Mouse (Mus musculus): ENCODE results near the gene Arl11. TPM values are rescaled to one million over a fixed set of nuclear protein-coding genes. Genes with fewer than 3 reads are reported as not detected.
"Not testable (repeated sequence)": the region's sequence is repeated elsewhere in the genome, so short reads cannot be mapped to it uniquely, and the experiment has no call there.

Arl11 gene
- polyA plus RNA-seq, 1 experiment from 2014 or later: 0.48 TPM

- no peak for ATAC-seq (replicated peaks)
- Histone ChIP-seq H3K9ac (no peak overlapping the region), H3K9me3 (no peaks in the 10 kb centered on the region), H3K27ac (no peak overlapping the region), H3K36me3 (replicated peaks) (no peaks in the 10 kb centered on the region), H3K4me2 (no peak overlapping the region), H3K27me3 (replicated peaks) (no peaks in the 10 kb centered on the region), H3K4me1 (no peaks in the 10 kb centered on the region), H3K4me3 (no peak overlapping the region)
- WGBS: 80% methylated on average over 4 of the region's 4 CpGs
Measured at GRCm38 (mm10) chr14:61303969-61304609, 5.5 kb upstream of the Arl11 start.

- Histone ChIP-seq H3K27ac (no peak overlapping the region), H3K27me3 (replicated peaks) (no peaks in the 10 kb centered on the region), H3K9me3 (no peaks in the 10 kb centered on the region), H3K4me3 (no peak overlapping the region), H3K4me2 (no peak overlapping the region), H3K36me3 (replicated peaks) (no peaks in the 10 kb centered on the region), H3K9ac (no peak overlapping the region), H3K4me1 (no peaks in the 10 kb centered on the region)
- no peak for ATAC-seq (replicated peaks)
- WGBS: 67% methylated on average over 7 of the region's 7 CpGs
Measured at GRCm38 (mm10) chr14:61310036-61310772, 651 bp downstream of the Arl11 start.

DNA sequence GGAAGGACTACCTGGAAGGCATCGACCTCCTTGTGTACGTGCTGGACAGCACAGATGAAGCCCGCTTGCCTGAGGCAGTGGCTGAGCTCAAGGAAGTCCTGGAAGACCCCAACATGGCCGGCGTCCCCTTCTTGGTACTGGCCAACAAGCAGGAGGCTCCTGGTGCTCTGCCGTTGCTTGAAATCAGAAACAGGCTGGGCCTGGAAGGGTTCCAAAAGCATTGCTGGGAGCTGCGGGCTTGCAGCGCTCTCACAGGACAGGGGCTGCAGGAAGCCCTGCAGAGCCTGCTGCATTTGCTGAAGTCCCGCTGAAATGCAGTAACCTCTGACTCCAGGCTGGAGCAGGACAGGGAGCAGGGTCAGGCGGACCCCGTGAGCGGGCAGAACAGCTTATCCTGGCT lies 1.4 kb downstream of the Arl11 start:
- no peak for ATAC-seq (replicated peaks)
- H3K4me1 ChIP-seq: no peaks in the 10 kb centered on the region

DNA sequence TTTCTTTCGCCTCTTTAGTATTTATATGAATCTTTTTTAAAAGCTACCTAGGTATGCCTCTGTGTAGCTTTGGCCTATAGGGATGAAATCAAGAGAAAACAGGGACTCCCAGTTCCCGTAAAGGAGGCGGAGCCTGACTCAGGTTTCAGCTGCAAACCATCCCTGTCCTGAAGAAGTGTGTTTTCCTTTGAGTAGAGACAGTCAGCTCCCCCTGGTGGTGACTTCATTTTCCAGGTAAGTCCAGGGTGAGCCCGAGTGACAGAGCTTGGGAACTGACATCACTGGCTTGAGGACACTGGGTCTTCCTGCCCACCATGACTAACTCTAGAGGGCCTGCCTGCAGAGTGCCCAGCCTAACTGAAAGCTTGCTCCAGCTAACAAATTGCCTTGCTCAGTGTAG lies 7.3 kb downstream of the Arl11 start:
- Histone ChIP-seq H3K4me3 (no peak overlapping the region), H3K9me3 (no peaks in the 10 kb centered on the region), H3K4me2 (no peak overlapping the region), H3K36me3 (replicated peaks) (no peaks in the 10 kb centered on the region), H3K27ac (no peak overlapping the region), H3K27me3 (replicated peaks) (no peaks in the 10 kb centered on the region), H3K4me1 (no peaks in the 10 kb centered on the region), H3K9ac (no peak overlapping the region)
- ATAC-seq (replicated peaks): peak; percentile 30; the same call in 1 of the 2 replicates
- WGBS: 36% methylated on average over 4 of the region's 4 CpGs

More for the DNA sequence above, 1.4 kb downstream of the Arl11 start:
- no peak overlapping the region for H3K4me2 ChIP-seq
- H3K9ac ChIP-seq: no peak overlapping the region
- H3K4me3 ChIP-seq: no peak overlapping the region
- H3K36me3 ChIP-seq (replicated peaks): no peaks in the 10 kb centered on the region
- no peak overlapping the region for H3K27ac ChIP-seq
- H3K9me3 ChIP-seq: no peaks in the 10 kb centered on the region
- WGBS: 69% methylated on average over 12 of the region's 12 CpGs
- H3K27me3 ChIP-seq (replicated peaks): no peaks in the 10 kb centered on the region

DNA sequence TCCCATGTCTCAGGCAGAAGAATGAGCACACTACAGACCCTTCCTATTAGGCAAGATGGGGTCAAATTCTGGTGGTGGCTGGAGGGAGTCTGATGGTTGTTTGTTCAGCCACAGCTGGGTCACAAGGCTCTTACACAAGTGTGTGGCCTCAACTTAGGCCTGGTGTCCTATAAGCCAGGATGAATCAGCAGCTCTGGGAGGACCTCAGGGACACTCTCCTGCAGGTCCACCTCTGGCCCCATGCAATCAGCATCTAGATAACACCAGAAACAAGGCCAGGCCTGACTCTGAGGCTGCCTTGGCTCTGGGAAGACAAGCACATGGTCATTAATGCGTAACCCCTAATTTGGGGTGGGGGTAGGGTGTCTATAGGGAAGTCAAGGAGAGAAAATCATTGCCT lies 11.2 kb downstream of the Arl11 start:
- H3K36me3 ChIP-seq (replicated peaks): no peaks in the 10 kb centered on the region
- no peaks in the 10 kb centered on the region for H3K4me1 ChIP-seq
- no peak overlapping the region for H3K27ac ChIP-seq
- H3K4me2 ChIP-seq: no peak overlapping the region
- ATAC-seq (replicated peaks): no peak
- no peak overlapping the region for H3K9ac ChIP-seq
- no peak overlapping the region for H3K4me3 ChIP-seq
- H3K9me3 ChIP-seq: no peaks in the 10 kb centered on the region; the same call in 1 of the 2 replicates
- H3K27me3 ChIP-seq (replicated peaks): no peaks in the 10 kb centered on the region
- WGBS: 97% methylated on average over 1 of the region's 1 CpGs

DNA sequence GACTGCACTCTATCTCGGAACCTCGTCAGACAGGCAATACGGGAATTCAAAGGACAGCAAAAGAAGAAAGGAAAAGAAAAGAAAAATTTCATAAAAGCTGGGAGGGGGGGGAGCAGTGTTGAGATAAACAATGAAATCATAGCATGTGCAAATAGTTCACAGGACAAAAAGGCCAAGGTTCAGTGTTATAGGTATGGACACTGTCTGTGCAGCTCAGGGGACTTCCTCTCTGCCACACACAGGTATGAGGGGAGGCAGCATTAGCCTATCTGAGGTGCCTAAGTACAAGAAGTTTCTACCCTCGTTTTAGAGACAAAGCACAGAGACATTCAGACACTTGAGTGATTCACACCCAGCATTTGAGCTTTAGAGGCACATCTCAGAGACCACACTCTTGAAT lies 11.6 kb downstream of the Arl11 start:
- no peak overlapping the region for H3K9ac ChIP-seq
- no peak overlapping the region for H3K4me3 ChIP-seq
- 87% methylated on average over 4 of the region's 4 CpGs for WGBS
- no peaks in the 10 kb centered on the region for H3K36me3 ChIP-seq (replicated peaks)
- ATAC-seq (replicated peaks): no peak
- no peak overlapping the region for H3K27ac ChIP-seq
- no peaks in the 10 kb centered on the region; the same call in 1 of the 2 replicates for H3K9me3 ChIP-seq
- no peak overlapping the region for H3K4me2 ChIP-seq
- H3K4me1 ChIP-seq: no peaks in the 10 kb centered on the region
- no peaks in the 10 kb centered on the region for H3K27me3 ChIP-seq (replicated peaks)

DNA sequence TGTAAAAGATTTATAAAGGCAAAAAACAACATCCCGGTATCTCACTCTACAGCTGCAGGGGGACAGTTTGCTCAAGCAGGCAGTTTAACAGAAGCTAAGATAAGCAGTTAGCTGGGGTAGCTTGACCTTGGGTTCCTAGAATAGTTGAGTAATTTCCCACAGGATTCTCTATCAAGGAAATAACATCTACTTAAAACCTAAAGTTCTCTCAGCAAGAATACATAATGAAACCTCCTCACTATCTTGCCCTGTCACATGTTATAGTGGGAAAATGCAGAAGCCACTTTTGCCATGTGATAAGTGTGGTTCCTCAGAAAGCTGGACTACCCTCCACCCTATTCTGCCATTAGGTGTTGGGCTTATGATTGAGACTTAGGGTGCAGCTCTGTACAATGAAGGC lies 13.2 kb downstream of the Arl11 start:
- H3K9ac ChIP-seq: no peak overlapping the region

DNA sequence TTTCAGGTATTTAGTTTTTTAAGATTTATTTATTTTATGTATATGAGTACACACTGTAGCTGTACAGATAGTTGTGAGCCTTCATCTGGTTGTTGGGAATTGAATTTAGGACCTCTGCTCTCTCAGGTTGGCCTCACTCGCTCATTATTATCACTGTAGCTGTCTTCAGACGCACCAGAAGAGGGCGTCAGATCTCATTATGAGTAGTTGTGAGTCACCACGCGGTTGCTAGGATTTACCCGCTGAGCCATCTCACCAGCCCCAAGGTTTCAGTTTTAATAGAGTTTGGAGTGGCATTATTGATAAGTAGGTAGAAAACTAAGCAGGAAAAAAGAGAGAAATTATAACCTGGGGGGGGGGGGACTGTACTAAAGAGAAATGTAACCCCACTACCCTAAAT lies 17.5 kb downstream of the Arl11 start:
- not testable (repeated sequence) for H3K4me3 ChIP-seq; ATAC-seq (replicated peaks); H3K9ac ChIP-seq; H3K27ac ChIP-seq; H3K4me2 ChIP-seq; H3K27me3 ChIP-seq (replicated peaks); H3K36me3 ChIP-seq (replicated peaks); H3K9me3 ChIP-seq
- 18% methylated on average over 6 of the region's 6 CpGs for WGBS
- peaks cover 18% of the 10 kb centered on the region for H3K4me1 ChIP-seq

More for the DNA sequence above, 13.2 kb downstream of the Arl11 start:
- H3K4me1 ChIP-seq: peaks cover 7% of the 10 kb centered on the region
- WGBS: 92% methylated on average over 1 of the region's 1 CpGs
- no peaks in the 10 kb centered on the region for H3K27me3 ChIP-seq (replicated peaks)
- no peak overlapping the region for H3K4me3 ChIP-seq
- H3K27ac ChIP-seq: no peak overlapping the region
- no peak for ATAC-seq (replicated peaks)
- no peak overlapping the region for H3K4me2 ChIP-seq
- H3K36me3 ChIP-seq (replicated peaks): no peaks in the 10 kb centered on the region
- no peaks in the 10 kb centered on the region; the same call in 1 of the 2 replicates for H3K9me3 ChIP-seq

DNA sequence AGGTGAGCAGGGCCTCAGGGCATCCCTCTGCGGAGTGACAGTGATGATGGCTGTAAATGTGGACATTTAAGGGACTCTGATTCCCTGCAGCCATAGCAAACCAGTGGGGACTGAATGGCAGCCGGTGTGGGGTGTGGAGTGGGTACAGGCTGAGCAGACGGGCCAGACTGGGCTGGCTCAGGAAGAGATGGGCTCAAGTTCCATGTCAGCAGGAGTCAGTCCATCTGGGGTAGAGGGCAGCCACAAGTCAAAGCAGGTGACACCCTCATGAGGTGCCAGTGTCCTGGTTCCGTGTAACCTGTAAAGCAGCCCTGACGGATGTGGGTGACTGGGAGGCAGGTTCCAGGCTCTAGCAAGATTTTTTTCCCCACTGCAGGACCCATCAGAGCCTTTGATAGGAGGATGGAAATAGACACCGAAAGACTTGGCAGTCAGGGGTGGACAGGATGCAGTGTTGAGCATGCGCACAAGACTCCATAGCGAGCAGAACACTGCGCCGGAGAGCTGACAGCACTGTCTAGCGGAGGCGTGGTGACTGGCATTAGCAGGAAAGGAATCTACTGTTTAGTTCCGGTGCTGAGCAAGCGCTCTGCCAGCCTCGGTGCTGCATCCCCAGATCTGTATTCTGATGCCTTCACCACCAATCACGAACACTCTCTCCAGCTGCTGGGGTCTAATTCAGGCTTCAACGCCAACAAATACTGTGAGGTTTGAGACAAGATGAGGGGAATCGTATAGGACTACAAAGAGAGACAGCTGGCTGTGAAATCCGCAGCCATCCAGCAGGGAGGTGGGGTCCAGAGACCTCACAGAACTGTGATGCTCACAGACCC lies 18.3 kb downstream of the Arl11 start:
- Histone ChIP-seq H3K36me3 (replicated peaks) (no peaks in the 10 kb centered on the region), H3K4me2 (peak overlapping the region; percentile 49), H3K4me3 (peak overlapping the region; percentile 30), H3K9me3 (no peaks in the 10 kb centered on the region), H3K4me1 (peaks cover 18% of the 10 kb centered on the region), H3K27ac (peak overlapping the region; percentile 81), H3K27me3 (replicated peaks) (no peaks in the 10 kb centered on the region), H3K9ac (peak overlapping the region; percentile 36)
- ATAC-seq (replicated peaks): peak; percentile 90
- WGBS: 28% methylated on average over 19 of the region's 19 CpGs

DNA sequence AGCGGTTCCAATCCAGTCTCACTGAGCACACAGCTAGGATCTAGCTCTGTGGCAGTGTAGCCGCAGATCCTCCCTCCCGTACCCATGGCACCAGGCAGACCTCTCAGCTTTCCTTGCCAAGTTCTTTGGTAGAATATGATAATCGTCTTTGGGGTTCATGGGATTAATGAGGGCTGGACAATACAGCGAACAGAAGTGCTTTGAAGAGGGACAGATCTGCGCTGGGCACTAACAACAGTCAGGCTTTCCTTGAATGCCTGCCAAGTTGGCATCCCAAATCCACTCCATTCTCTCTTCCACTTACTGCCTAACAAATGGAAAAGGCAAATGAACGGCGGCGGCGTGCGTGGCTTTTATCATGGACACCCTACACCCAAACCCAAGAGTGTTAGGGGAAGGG lies 21.0 kb downstream of the Arl11 start:
- Histone ChIP-seq H3K36me3 (replicated peaks) (no peaks in the 10 kb centered on the region), H3K27me3 (replicated peaks) (no peaks in the 10 kb centered on the region), H3K4me2 (peak overlapping the region; percentile 32; the same call in 1 of the 2 replicates), H3K9me3 (no peaks in the 10 kb centered on the region), H3K27ac (peak overlapping the region; percentile 65; the same call in 1 of the 2 replicates), H3K9ac (no peak overlapping the region), H3K4me3 (no peak overlapping the region), H3K4me1 (peaks cover 18% of the 10 kb centered on the region)
- peak; percentile 62 for ATAC-seq (replicated peaks)
- 39% methylated on average over 11 of the region's 11 CpGs for WGBS

GRCm38 (mm10) chr14:61330996-61331561 lies 21.5 kb downstream of the Arl11 start:
- H3K27me3 ChIP-seq (replicated peaks): no peaks in the 10 kb centered on the region
- peak overlapping the region; percentile 32 for H3K4me2 ChIP-seq
- 19% methylated on average over 13 of the region's 13 CpGs for WGBS
- H3K4me3 ChIP-seq: no peak overlapping the region
- no peaks in the 10 kb centered on the region for H3K9me3 ChIP-seq
- H3K27ac ChIP-seq: peak overlapping the region; percentile 65
- H3K4me1 ChIP-seq: peaks cover 18% of the 10 kb centered on the region
- ATAC-seq (replicated peaks): peak; percentile 74
- H3K36me3 ChIP-seq (replicated peaks): no peaks in the 10 kb centered on the region
- H3K9ac ChIP-seq: no peak overlapping the region

DNA sequence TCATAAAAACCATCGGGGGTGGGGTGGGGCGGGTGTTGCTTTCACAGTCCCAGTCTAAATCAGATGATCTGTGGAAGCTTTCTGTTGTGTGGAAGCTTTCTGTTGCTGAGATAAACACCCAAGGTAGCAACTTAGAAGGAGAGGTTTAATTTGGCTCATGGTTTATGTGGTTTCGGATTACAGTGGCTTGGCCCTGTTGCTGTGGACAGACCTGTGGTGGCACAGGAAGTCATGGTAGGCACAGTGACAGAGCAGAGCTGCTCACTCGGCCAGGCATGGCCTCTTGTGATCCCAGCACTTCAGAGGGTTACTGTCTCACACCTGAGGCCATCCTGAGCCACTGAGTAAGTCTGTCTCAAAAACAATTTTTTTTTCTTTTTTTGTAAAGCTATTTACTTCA lies 29.8 kb downstream of the Arl11 start:
- Histone ChIP-seq H3K9ac (no peak overlapping the region), H3K27ac (no peak overlapping the region), H3K9me3 (no peaks in the 10 kb centered on the region), H3K4me3 (no peak overlapping the region), H3K4me1 (no peaks in the 10 kb centered on the region), H3K27me3 (replicated peaks) (no peaks in the 10 kb centered on the region), H3K4me2 (no peak overlapping the region), H3K36me3 (replicated peaks) (no peaks in the 10 kb centered on the region)
- ATAC-seq (replicated peaks): no peak
- WGBS: 84% methylated on average over 4 of the region's 4 CpGs
